Mouse (Mus musculus): Measurements from ENCODE around the gene Lyve1.

Gene Lyve1

GRCm38 (mm10) chr7:110853611-110854010 lies 9.4 kb downstream of the Lyve1 start:
- no peak for DNase-seq (ENCODE audit: low spot score)

GRCm38 (mm10) chr7:110851541-110852203 lies 11.4 kb downstream of the Lyve1 start:
- DNase-seq (ENCODE audit: low spot score), result no peak

- DNase-seq (ENCODE audit: low spot score), result no peak
These were observed 14.7 kb downstream of the Lyve1 start for GRCm38 (mm10) chr7:110848371-110848770.

- no peak for DNase-seq (ENCODE audit: low spot score)
These were observed 15.7 kb downstream of the Lyve1 start for GRCm38 (mm10) chr7:110847321-110847720.

- DNase-seq (ENCODE audit: low spot score), result peak; percentile 96
These were observed 18.8 kb downstream of the Lyve1 start, which contains the start of gene Rnf141 for GRCm38 (mm10) chr7:110843916-110844874. Gene Rnf141 (minus strand): TSS chr7:110844457.

GRCm38 (mm10) chr7:110840332-110840731 lies 22.7 kb downstream of the Lyve1 start:
- no peak for DNase-seq (ENCODE audit: low spot score)

GRCm38 (mm10) chr7:110834522-110834921 lies 28.5 kb downstream of the Lyve1 start:
- no peak for DNase-seq (ENCODE audit: low spot score)

GRCm38 (mm10) chr7:110834018-110834417 lies 29.0 kb downstream of the Lyve1 start:
- no peak for DNase-seq (ENCODE audit: low spot score)

- no peak for DNase-seq (ENCODE audit: low spot score)
These were observed 30.0 kb downstream of the Lyve1 start for GRCm38 (mm10) chr7:110833024-110833423.

GRCm38 (mm10) chr7:110823995-110824953 lies 38.8 kb downstream of the Lyve1 start:
- no peak for DNase-seq (ENCODE audit: low spot score)

GRCm38 (mm10) chr7:110823593-110823992 lies 39.4 kb downstream of the Lyve1 start:
- DNase-seq (ENCODE audit: low spot score), result no peak

- no peak for DNase-seq (ENCODE audit: low spot score)
These were observed 40.0 kb downstream of the Lyve1 start for GRCm38 (mm10) chr7:110823076-110823475.

GRCm38 (mm10) chr7:110822055-110822454 lies 41.0 kb downstream of the Lyve1 start:
- no peak for DNase-seq (ENCODE audit: low spot score)

- no peak for DNase-seq (ENCODE audit: low spot score)
These were observed 41.4 kb downstream of the Lyve1 start for GRCm38 (mm10) chr7:110821653-110822052.

GRCm38 (mm10) chr7:110821068-110821467 lies 42.0 kb downstream of the Lyve1 start:
- DNase-seq (ENCODE audit: low spot score), result no peak

- DNase-seq (ENCODE audit: low spot score), result no peak
These were observed 44.2 kb downstream of the Lyve1 start for GRCm38 (mm10) chr7:110818787-110819350.

- DNase-seq (ENCODE audit: low spot score), result no peak
These were observed 44.8 kb downstream of the Lyve1 start for GRCm38 (mm10) chr7:110818206-110818605.

GRCm38 (mm10) chr7:110816037-110816436 lies 47.0 kb downstream of the Lyve1 start:
- peak; percentile 55 for DNase-seq (ENCODE audit: low spot score)

- DNase-seq (ENCODE audit: low spot score), result no peak
These were observed 49.1 kb downstream of the Lyve1 start for GRCm38 (mm10) chr7:110813983-110814382.

GRCm38 (mm10) chr7:110811529-110811928 lies 51.5 kb downstream of the Lyve1 start:
- no peak for DNase-seq (ENCODE audit: low spot score)

GRCm38 (mm10) chr7:110810995-110811394 lies 52.0 kb downstream of the Lyve1 start:
- DNase-seq (ENCODE audit: low spot score), result no peak
